In genomic region chr10:44686055-44686454, GRCm38 (mm10) we compare ENCODE assay signal across 18 mouse cellular contexts.
DNase-seq lines count a peak whose midpoint lies in the region; ATAC-seq and TF ChIP-seq lines count a peak whose summit lies in the region.
"Had no signal": no experiment of that assay in that cellular context is flagged by ENCODE, and none has a peak within 500 bp of the region (broad histone marks: within the 10 kb centered on the region; RNA-seq: fewer than 3 reads in every experiment).

No protein-coding gene starts in this region.

- H3K4me3 ChIP-seq in CH12.LX (replicated peaks in 1 of 3; ENCODE audit: low read depth in 2 of 3, low read length in 2 of 3, poor library complexity in 1 of 3): no peak overlapping the region
- H3K4me3 ChIP-seq: hindbrain, embryonic 10.5 days had no signal

- TF ChIP-seq CTCF in CH12.LX (conservative IDR thresholded peaks at IDR 0.05 in 1 of 2, IDR thresholded peaks at IDR 0.05 in 1 of 2; ENCODE audit: low read depth in 2 of 2, low read length in 2 of 2): no peak

- H3K27ac ChIP-seq in CH12.LX (ENCODE audit: insufficient read depth, low read depth): 0 out of 2 replicates have a peak overlapping the region, but pooled peaks have one; percentile 10
- H3K27ac ChIP-seq: hindbrain, embryonic 10.5 days had no signal

- peaks cover 22 to 57% of the 10 kb centered on the region in 2 experiments for H3K4me1 ChIP-seq in CH12.LX (ENCODE audit: control insufficient read depth in 1 of 2, insufficient read depth in 2 of 2)
- H3K4me1 ChIP-seq: hindbrain, embryonic 10.5 days had no signal

- ATAC-seq in megakaryocyte, adult 5-6 weeks (ENCODE audit: poor library complexity, severe bottlenecking): peak; percentile 83

- H3K9me3 ChIP-seq in CH12.LX (replicated peaks; ENCODE audit: low read length): no peaks in the 10 kb centered on the region
- H3K9me3 ChIP-seq: hindbrain, embryonic 10.5 days had no signal

- H3K9ac ChIP-seq in CH12.LX (ENCODE audit: insufficient read depth, low read depth): no peak overlapping the region

- no peaks in the 10 kb centered on the region for H3K36me3 ChIP-seq in CH12.LX (replicated peaks in 1 of 2; ENCODE audit: control insufficient read depth in 1 of 2, insufficient read depth in 1 of 2, low read length in 1 of 2)
- H3K36me3 ChIP-seq: hindbrain, embryonic 10.5 days had no signal

- in situ Hi-C loops in CH12.LX (cut with MboI; ENCODE audit: low pct_ligation_motif_present, low pct_unique_long_range_greater_than_20kb, low sequenced_read_pairs): no loop called here

- no peaks in the 10 kb centered on the region for H3K27me3 ChIP-seq in CH12.LX (replicated peaks)

- no peak for TF ChIP-seq EP300 in CH12.LX (IDR thresholded peaks at IDR 0.05; ENCODE audit: low read length)

- H3K79me2 ChIP-seq in CH12.LX (replicated peaks; ENCODE audit: control insufficient read depth, extremely low read depth, insufficient read depth, poor library complexity, severe bottlenecking): no peaks in the 10 kb centered on the region

- H3K4me2 ChIP-seq in CH12.LX (ENCODE audit: insufficient read depth, low read depth, poor library complexity, severe bottlenecking): peak overlapping the region; percentile 60
- H3K4me2 ChIP-seq: midbrain, embryonic 11.5 days had no signal

- TF ChIP-seq POLR2A in CH12.LX (IDR thresholded peaks at IDR 0.05; ENCODE audit: low read depth, low read length): no peak

- no peak for TF ChIP-seq RAD21 in CH12.LX (IDR thresholded peaks at IDR 0.05; ENCODE audit: low read depth, low read length)

- DNase-seq in CH12.LX (ENCODE audit: extremely low read depth): no peak
- peak; percentile 12 for DNase-seq in ZHBTc4 (ENCODE audit: low read depth, low spot score)
- DNase-seq in liver: peak; percentile 49
- no peak for DNase-seq in urinary bladder, adult 2 months (ENCODE audit: low spot score)
- no peak for DNase-seq in right cerebral cortex, postnatal 25 days
- DNase-seq in T-cell, adult 2 months (ENCODE audit: low spot score): no peak
- DNase-seq in gastrocnemius, postnatal 25 days: no peak
- DNase-seq: adrenal gland, adult 8-10 months; cerebellum, adult 9-10 months; heart, adult 11 months; kidney, adult 2 months; kidney, postnatal 25 days; lung, postnatal 14 days; retina, postnatal 1 day; thymus, postnatal 4 days had no signal

- dilution Hi-C loops in CH12.LX (cut with MboI; ENCODE audit: extremely low pct_ligation_motif_present, extremely low pct_unique_long_range_greater_than_20kb, low sequenced_read_pairs): no loop called here

TF ChIP-seq in CH12.LX, 34 proteins besides CTCF, POLR2A, EP300 and RAD21:
- no peak for TF ChIP-seq JUN (IDR thresholded peaks at IDR 0.05; ENCODE audit: insufficient read depth, low read depth, low read length)
- no peak for TF ChIP-seq RCOR1 (conservative IDR thresholded peaks at IDR 0.05; ENCODE audit: low read depth, low read length)
- TF ChIP-seq MEF2A (IDR thresholded peaks at IDR 0.05; ENCODE audit: borderline replicate concordance, low read depth, low read length): no peak
- TF ChIP-seq KAT2A (IDR thresholded peaks at IDR 0.05; ENCODE audit: insufficient replicate concordance, low read length): no peak
- no peak for TF ChIP-seq MAFK (IDR thresholded peaks at IDR 0.05; ENCODE audit: insufficient replicate concordance, low read length)
- TF ChIP-seq ZC3H11A (IDR thresholded peaks at IDR 0.05; ENCODE audit: low read depth, low read length): no peak
- TF ChIP-seq MXI1 (IDR thresholded peaks at IDR 0.05; ENCODE audit: low read depth, low read length): no peak
- TF ChIP-seq HCFC1 (IDR thresholded peaks at IDR 0.05; ENCODE audit: low read depth, low read length): no peak
- TF ChIP-seq SMC3 (IDR thresholded peaks at IDR 0.05; ENCODE audit: low read depth, low read length): no peak
- no peak for TF ChIP-seq ZKSCAN1 (IDR thresholded peaks at IDR 0.05; ENCODE audit: borderline replicate concordance, low read depth, low read length)
- no peak for TF ChIP-seq TCF12 (IDR thresholded peaks at IDR 0.05; ENCODE audit: low read depth, low read length)
- TF ChIP-seq MAX (IDR thresholded peaks at IDR 0.05; ENCODE audit: low read length): no peak
- no peak for TF ChIP-seq GABPA (IDR thresholded peaks at IDR 0.05; ENCODE audit: insufficient replicate concordance, low read depth, low read length)
- TF ChIP-seq TBP (conservative IDR thresholded peaks at IDR 0.05; ENCODE audit: low read depth, low read length): no peak
- no peak for TF ChIP-seq USF2 (conservative IDR thresholded peaks at IDR 0.05; ENCODE audit: low read depth, low read length)
- TF ChIP-seq IRF4 (IDR thresholded peaks at IDR 0.05; ENCODE audit: low read depth, low read length): no peak
- TF ChIP-seq SIN3A (IDR thresholded peaks at IDR 0.05; ENCODE audit: low read length): no peak
- no peak for TF ChIP-seq UBTF (IDR thresholded peaks at IDR 0.05; ENCODE audit: low read depth, low read length)
- no peak for TF ChIP-seq CHD2 (IDR thresholded peaks at IDR 0.05; ENCODE audit: low read length)
- no peak for TF ChIP-seq MAZ (IDR thresholded peaks at IDR 0.05; ENCODE audit: low read depth, low read length)

Comparison
In these comparisons a context has a peak if more than half of its experiments do, and no peak if none do; other contexts are left out.
1. DNase-seq: peak in ZHBTc4 (single experiment) and liver (single experiment); none in CH12.LX (single experiment), urinary bladder, adult 2 months (single experiment), right cerebral cortex, postnatal 25 days (single experiment), T-cell, adult 2 months (single experiment) and gastrocnemius, postnatal 25 days (single experiment).